Mouse (Mus musculus) gastrocnemius, postnatal 14 days (tissue): ENCODE results near the gene Adora3. TPM values are rescaled to one million over a fixed set of nuclear protein-coding genes. Genes with fewer than 3 reads are reported as not detected.
A peak's percentile ranks its signal among the peaks of the same experiment; 100 is the strongest.

Experiments
- DNase-seq: peaks from one replicate; pipeline ENCODE4 v3.0.0; 2021; ENCODE audit warnings: mixed read lengths
- intact Hi-C: fragments of 180-260 bp; cut with DNase I; formaldehyde crosslinking; loops from one replicate; pipeline ENCODE4 v1.15.1; 2025; ENCODE audit warnings: low total_unique reads
- total RNA-seq, 2 experiments: library from RNA; stranded (reverse); gene quantifications; 2 replicates each; pipeline ENCODE4 v1.2.3; 2021

The Adora3 gene
- total RNA-seq, 2 experiments from 2014 or later, result not detected

DNA sequence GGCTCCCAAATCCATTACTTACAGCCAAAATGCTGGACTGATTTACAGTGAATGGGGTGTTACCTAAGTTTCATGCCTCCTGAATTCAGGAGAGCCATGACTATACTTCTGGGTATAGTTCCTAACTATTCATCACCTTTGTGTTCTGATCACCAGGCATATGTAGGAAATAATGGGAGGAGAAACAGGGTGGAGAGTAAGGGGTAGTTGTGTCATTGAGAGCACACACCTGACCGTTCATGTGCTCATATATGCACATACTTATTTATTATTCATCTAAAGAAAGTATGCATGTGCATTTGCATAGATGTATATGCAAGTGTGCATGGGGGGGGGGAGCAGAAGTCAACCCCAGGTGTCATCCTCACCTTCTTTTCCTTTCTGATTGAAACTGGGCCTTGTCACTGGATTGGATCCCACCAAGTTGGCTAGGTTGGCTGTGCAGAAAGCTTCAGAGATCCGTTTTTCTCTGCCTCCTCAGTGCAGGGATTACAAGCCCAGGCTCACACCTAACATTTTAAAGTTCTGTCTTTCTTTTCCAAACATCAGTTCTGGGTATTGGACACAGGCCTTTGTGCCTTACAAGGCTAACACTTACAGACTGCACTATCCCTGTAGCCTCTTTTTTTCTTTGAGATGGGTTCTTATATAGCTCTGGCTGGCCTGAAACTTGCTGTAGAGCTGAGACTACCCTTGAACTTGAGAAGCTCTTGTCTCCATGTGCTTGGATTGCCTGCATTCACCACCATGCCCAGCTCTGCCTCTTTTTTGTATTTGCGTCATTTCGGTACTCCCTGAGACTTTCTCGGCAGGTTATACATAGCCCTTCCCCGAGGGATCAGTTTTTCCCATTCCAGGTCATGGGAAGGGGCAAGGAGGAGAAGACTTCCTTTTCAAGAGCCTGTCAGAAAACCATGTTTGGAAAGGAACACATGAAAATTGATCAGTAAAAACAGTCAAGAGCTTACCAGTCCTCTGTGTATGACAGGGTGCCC is 3.1 kb downstream of the Adora3 start:
- DNase-seq, result no peak
- intact Hi-C loops, result no loop called here

DNA sequence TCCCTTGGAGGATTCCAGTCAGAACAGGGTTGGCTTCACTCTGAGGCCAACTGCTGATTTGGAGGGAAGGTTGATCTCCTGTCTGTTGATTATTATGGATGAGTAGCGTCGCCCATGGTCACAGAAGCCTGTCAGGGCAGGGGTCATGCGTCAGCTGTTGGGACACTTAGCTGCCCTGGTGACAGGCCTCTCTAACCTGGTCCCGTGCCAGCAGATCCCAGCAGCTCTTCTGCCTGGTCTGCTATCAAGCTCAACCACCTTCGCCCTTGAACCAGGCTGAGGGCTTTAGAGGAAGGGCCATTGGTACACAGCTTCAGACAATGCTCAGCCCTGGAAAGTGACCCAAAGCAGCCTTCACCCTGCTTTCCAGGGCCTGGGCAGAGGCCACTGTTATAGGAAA is 5.4 kb downstream of the Adora3 start:
- no peak for DNase-seq
- intact Hi-C loops, result no loop called here

- DNase-seq, result no peak
- intact Hi-C loops, result no loop called here
These were observed 6.7 kb downstream of the Adora3 start for GRCm38 (mm10) chr3:105877252-105877803.

GRCm38 (mm10) chr3:105877919-105878318 is 7.3 kb downstream of the Adora3 start:
- intact Hi-C loops, result no loop called here
- DNase-seq, result no peak

DNA sequence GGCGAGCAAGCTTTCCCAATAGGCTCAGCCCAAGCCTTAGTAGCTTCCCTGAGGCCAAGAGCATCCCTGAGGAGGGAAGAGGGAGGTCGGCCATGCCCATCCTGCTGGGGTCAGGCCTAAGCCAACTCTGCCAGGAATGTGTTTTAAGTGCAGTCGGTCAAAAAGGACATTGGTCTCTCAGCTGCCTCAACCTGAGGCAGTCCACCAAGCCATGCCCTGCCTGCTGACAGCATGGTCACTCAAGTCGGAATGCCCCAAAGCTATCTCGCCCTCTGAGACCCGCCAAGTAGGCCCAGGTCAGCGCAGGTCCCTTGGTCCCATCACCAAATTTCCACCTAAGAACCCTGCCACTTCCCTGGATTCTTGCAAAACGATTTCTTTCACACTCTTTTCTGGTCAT is 8.1 kb downstream of the Adora3 start:
- intact Hi-C loops, result no loop called here

GRCm38 (mm10) chr3:105880419-105880818 is 9.8 kb downstream of the Adora3 start:
- intact Hi-C loops, result no loop called here
- no peak for DNase-seq

More for the DNA sequence above, 8.1 kb downstream of the Adora3 start:
- DNase-seq, result no peak

- no peak for DNase-seq
- intact Hi-C loops, result no loop called here
These were observed 11.4 kb downstream of the Adora3 start for GRCm38 (mm10) chr3:105882105-105882504.

- intact Hi-C loops, result no loop called here
- DNase-seq, result no peak
These were observed 12.5 kb downstream of the Adora3 start for GRCm38 (mm10) chr3:105883111-105883510.

DNA sequence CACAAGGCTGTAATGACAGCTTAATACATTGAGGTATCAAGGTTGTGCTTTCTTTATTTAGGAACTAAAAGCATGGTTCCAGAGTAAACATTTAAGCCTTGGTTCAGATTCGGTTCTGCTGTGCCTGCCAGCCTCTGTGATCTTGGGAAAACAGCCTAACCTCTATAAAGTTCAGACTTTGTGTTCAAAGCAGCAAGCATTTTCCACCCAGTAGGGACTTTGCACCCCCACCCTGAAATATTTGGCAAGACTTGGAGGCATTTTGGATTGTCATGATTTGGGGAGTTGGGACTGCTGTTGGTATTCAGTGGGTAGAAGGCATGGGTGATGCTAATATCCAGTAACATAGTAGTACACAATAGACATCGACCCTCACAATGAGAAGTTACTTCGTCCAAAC is 18.3 kb downstream of the Adora3 start:
- intact Hi-C loops, result no loop called here
- no peak for DNase-seq

DNA sequence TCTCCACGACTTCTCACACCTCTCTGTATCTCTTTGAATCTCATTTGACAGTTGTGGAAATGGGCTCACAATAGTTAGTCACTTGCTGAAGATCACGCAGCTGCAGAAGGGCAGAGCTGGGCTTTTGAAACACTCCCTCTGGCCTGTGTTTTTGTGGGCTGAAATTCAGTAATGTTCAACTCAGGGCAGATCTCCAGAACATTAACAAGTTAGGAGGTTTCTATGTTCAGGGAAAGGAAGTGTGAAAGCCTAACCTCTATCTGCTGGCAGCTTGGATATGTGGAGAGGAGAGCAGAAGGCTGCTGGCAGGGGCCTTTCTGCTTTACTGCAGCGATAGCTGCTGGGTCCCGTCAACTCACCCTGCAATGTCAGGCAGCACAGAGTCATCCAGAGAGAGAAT is 19.6 kb downstream of the Adora3 start:
- intact Hi-C loops, result no loop called here
- no peak for DNase-seq

DNA sequence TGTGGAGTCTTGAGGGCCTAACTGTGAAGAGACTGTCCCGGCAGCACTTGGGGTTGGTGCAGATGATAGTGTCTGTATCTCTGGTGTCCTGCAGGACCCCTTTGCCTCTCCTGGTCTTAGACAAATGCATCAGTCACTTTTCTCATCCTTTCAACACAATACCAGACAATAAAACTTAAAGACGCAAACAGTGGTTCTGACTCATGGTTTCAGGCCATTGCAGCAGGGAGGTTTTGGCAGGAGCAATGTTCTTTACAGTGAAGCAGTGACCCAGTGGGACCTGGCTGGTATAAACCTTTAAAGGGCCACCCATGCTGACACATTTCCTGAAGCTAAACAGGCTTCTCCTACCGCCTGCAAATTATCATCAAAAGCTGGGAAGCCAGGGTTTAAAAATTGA is 20.5 kb downstream of the Adora3 start:
- DNase-seq, result no peak
- intact Hi-C loops, result no loop called here

DNA sequence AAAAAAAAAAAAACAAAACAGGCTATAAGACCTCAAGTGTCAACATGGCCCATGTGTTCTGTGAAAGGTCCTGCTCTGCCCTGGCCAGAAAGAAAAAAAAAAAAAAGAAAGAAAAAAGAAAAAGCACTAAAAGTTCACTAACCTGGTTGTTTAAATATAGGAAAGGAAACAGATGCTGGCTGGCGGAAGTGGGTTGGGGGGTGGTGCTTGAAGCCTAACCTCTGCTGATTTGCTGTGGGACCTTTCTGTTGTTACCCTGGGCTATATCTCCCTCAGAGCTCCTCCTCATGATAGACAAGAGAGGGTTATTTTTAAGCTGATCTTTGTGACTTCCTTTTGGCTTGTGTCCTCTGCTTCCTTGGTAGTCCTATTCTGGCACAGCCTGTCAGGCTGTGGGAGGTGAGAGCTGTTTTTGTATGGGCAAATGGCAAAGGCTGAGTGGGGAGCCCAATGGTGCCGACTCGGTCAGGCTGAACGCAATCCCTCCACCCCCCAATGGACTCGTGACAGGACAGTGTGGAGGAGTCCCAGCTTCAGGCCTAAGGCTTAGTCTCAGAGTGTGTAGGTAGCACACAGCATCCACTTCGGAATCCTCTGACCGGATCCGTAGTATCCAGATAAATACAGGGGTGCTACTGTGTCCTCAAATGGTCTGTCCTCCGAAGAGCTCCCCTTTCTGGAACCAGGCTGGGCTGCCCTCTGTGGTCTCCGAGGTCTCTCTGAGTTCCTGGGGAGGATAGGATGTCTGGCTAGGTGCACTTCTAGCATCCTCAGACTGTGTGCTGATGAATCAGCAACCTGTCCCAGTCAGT is 21.3 kb downstream of the Adora3 start:
- DNase-seq, result peak; percentile 26
- intact Hi-C loops, result no loop called here

DNA sequence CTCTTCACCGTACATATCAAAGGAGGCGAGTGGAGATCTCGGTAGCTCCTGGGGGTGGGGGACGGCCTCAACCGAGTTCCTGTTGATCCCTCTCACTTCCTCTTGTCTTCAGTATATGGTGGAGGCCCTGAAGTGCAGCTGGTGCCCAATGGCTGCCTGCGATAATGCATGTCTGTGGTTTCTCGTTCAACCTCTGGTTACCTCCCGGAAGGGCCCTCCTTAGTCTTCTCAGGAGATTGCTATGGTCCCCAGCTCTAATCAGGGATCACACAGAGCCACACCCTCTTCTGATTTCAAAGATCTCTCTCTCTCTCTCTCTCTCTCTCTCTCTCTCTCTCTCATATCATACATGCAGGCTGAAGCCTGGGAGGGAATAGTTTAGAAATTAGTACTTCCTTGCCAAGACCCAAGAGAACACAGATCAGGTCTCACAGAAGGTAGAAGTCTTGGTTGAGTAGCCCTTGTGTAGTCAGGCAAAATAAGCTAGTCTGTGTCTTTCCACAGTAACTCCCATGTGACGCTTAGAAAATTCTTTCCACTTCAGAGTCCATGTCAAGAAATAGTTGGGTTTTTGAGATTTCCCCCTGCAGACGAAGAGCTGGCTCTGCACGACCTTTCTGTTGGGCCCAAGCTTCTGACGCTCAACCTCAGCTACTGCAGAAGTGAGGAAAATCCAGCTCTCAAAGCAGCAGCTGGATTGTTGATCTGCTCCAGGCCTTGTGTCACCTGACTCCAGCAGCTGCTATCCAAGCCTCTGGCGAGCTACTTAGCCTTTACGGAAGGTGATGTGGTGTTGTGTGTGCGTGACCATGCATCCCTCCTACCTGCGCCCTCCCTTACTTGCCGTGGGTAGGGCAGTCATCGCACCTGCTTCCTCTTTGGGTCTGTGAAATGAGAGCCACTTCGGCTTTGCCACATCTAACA is 22.2 kb downstream of the Adora3 start:
- DNase-seq, result no peak
- intact Hi-C loops, result no loop called here

GRCm38 (mm10) chr3:105893941-105894391 is 23.3 kb downstream of the Adora3 start:
- intact Hi-C loops, result no loop called here
- DNase-seq, result peak; percentile 78

GRCm38 (mm10) chr3:105894601-105895592 is 24.2 kb downstream of the Adora3 start:
- peak; percentile 90 for DNase-seq

GRCm38 (mm10) chr3:105896811-105897210 is 26.2 kb downstream of the Adora3 start:
- intact Hi-C loops, result loop anchor here (5.0 kb wide), 1 partner anchor 170 kb away; no protein-coding TSS in a partner anchor
- DNase-seq, result no peak

More at GRCm38 (mm10) chr3:105894601-105895592, 24.2 kb downstream of the Adora3 start:
- intact Hi-C loops, result loop anchor here (5.0 kb wide), 1 partner anchor 168 kb away; no protein-coding TSS in a partner anchor

DNA sequence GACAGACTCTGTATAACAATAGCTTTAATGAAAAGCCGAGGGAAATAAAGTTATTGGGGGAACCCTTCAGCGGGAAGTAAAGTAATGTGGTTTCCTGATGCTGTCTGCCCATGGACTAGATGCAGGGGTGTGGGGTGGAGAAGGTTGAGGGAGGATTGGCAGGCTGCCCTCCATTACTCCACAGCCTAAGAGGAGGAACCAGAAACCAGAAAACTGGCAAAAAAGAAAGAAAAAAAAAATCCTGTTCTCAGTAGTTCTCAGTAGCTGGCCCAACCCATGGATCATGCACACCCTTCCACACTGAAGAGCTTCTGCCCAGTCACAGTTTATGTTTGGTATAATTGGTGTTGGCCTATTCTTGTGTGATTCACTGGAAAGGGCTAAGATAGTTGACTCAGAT is 27.7 kb downstream of the Adora3 start:
- intact Hi-C loops, result loop anchor here (2.0 to 5.0 kb wide), 2 partner anchors 171 to 224 kb away; no protein-coding TSS in a partner anchor
- DNase-seq, result peak; percentile 64
